Comparison of ENCODE assay signal across 29 mouse cellular contexts in the genomic region with DNA sequence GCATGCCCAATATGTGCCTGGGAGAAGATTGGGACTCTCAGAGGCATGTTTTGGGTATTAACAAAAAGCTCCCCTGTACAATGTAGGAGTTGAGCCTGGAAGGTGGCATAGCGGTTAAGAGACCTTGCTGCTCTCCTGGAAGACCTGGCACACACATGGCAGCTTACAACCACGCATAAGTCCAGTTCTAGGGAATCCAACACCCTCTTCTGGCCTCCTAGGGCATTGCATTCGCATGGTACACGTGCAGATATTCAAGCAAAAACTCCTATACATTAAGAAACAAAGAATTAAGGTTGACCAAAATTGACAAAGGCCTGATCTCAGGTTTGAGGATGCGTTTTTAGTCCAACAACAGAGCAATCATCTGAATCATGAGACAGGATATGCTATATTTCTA. TPM values are rescaled to one million over a fixed set of nuclear protein-coding genes. Genes with fewer than 3 reads are reported as not detected.
DNase-seq lines count a peak whose midpoint lies in the region; ATAC-seq and TF ChIP-seq lines count a peak whose summit lies in the region.
"Had no signal": no experiment of that assay in that cellular context is flagged by ENCODE, and none has a peak within 500 bp of the region (broad histone marks: within the 10 kb centered on the region; RNA-seq: fewer than 3 reads in every experiment).

No protein-coding gene starts in this region.

- TF ChIP-seq POLR2A in ES-Bruce4 (IDR thresholded peaks at IDR 0.05; ENCODE audit: insufficient read depth, low read length), result no peak

- H3K27ac ChIP-seq in liver, embryonic 14.5 days, result no peak overlapping the region
- no peak overlapping the region for H3K27ac ChIP-seq in liver, postnatal 0 days (ENCODE audit: low read depth)
- no peak overlapping the region for H3K27ac ChIP-seq in ES-Bruce4 (ENCODE audit: insufficient read depth, low read length)
- H3K27ac ChIP-seq: forebrain, embryonic 10.5 days; forebrain, embryonic 13.5 days; heart, embryonic 15.5 days; hindbrain, embryonic 14.5 days; hindbrain, postnatal 0 days had no signal

- WGBS in liver, embryonic 14.5 days (ENCODE audit: insufficient replicate concordance), result 44% methylated on average over 5 of the region's 5 CpGs
- WGBS in liver, postnatal 0 days (ENCODE audit: insufficient replicate concordance), result 61% methylated on average over 5 of the region's 5 CpGs

- no peak overlapping the region for H3K9ac ChIP-seq in liver, embryonic 14.5 days (replicated peaks)
- H3K9ac ChIP-seq in liver, postnatal 0 days (replicated peaks), result no peak overlapping the region
- H3K9ac ChIP-seq in ES-Bruce4 (ENCODE audit: low read depth, poor library complexity, severe bottlenecking), result no peak overlapping the region
- H3K9ac ChIP-seq: forebrain, embryonic 13.5 days; heart, embryonic 12.5 days; heart, embryonic 15.5 days; hindbrain, embryonic 14.5 days had no signal

- no peak overlapping the region for H3K4me3 ChIP-seq in liver, embryonic 14.5 days (ENCODE audit: insufficient read depth in 1 of 2, low read depth in 2 of 2, low read length in 2 of 2)
- H3K4me3 ChIP-seq in liver, postnatal 0 days (ENCODE audit: low read depth, low read length), result no peak overlapping the region
- H3K4me3 ChIP-seq in E14TG2a.4 (replicated peaks; ENCODE audit: low read length), result no peak overlapping the region
- H3K4me3 ChIP-seq in ES-Bruce4 (ENCODE audit: low read depth, low read length), result no peak overlapping the region
- H3K4me3 ChIP-seq: forebrain, embryonic 10.5 days; forebrain, embryonic 13.5 days; heart, embryonic 12.5 days; heart, embryonic 15.5 days had no signal

- H3K4me1 ChIP-seq in liver, embryonic 14.5 days (replicated peaks; ENCODE audit: control insufficient read depth in 2 of 2, insufficient read depth in 2 of 2, low read length in 1 of 2), result no peaks in the 10 kb centered on the region
- H3K4me1 ChIP-seq in liver, postnatal 0 days (ENCODE audit: insufficient read depth), result no peaks in the 10 kb centered on the region
- no peaks in the 10 kb centered on the region for H3K4me1 ChIP-seq in E14TG2a.4 (replicated peaks; ENCODE audit: low read depth, low read length)
- no peaks in the 10 kb centered on the region for H3K4me1 ChIP-seq in ES-Bruce4 (ENCODE audit: control insufficient read depth, insufficient read depth, low read length)
- H3K4me1 ChIP-seq: forebrain, embryonic 10.5 days; forebrain, embryonic 13.5 days; heart, embryonic 12.5 days; heart, embryonic 15.5 days had no signal

- H3K4me2 ChIP-seq in liver, embryonic 14.5 days (ENCODE audit: low read depth), result no peak overlapping the region
- H3K4me2 ChIP-seq in liver, postnatal 0 days (ENCODE audit: low read depth, low read length), result no peak overlapping the region
- H3K4me2 ChIP-seq: forebrain, embryonic 13.5 days; heart, embryonic 12.5 days; heart, embryonic 15.5 days; hindbrain, embryonic 14.5 days had no signal

- DNase-seq in liver, embryonic 14.5 days (ENCODE audit: low read depth in 3 of 3, low spot score in 3 of 3), result no peak
- DNase-seq in liver, postnatal 0 days, result no peak
- peak; percentile 55 for DNase-seq in R1 (ENCODE audit: low read depth, low spot score)
- no peak for DNase-seq in kidney, postnatal 14 days
- DNase-seq in urinary bladder, adult 18-20 months (ENCODE audit: low spot score in 2 of 2), result no peak
- DNase-seq: adrenal gland, adult 8-10 months; adrenal gland, postnatal 36 days; cerebellum, adult 18-20 months; cerebellum, adult 9-10 months; cerebellum, postnatal 14 days; gastrocnemius, postnatal 10 days; heart, adult 18-20 months; heart, postnatal 10 days; heart, postnatal 4 days had no signal

- TF ChIP-seq EP300 in liver, embryonic 14.5 days (IDR thresholded peaks at IDR 0.05; ENCODE audit: low read depth), result no peak
- no peak for TF ChIP-seq EP300 in liver, postnatal 0 days (IDR thresholded peaks at IDR 0.05; ENCODE audit: low read depth)
- TF ChIP-seq EP300 in ES-Bruce4 (IDR thresholded peaks at IDR 0.05; ENCODE audit: insufficient read depth, low read depth, low read length), result no peak

- no peaks in the 10 kb centered on the region for H3K9me3 ChIP-seq in liver, embryonic 14.5 days (ENCODE audit: control insufficient read depth, low read length)
- no peaks in the 10 kb centered on the region for H3K9me3 ChIP-seq in liver, postnatal 0 days (ENCODE audit: low read length)
- H3K9me3 ChIP-seq in E14TG2a.4 (ENCODE audit: low read length) (no peaks in the 10 kb centered on the region), ES-Bruce4 (replicated peaks; ENCODE audit: control insufficient read depth, insufficient read depth, low read length, poor library complexity, severe bottlenecking) (no peaks in the 10 kb centered on the region)
- H3K9me3 ChIP-seq: forebrain, embryonic 10.5 days; forebrain, embryonic 13.5 days; G1E; heart, embryonic 12.5 days; heart, embryonic 15.5 days had no signal

- peak; percentile 30 for TF ChIP-seq CTCF in liver, embryonic 14.5 days (IDR thresholded peaks at IDR 0.05; ENCODE audit: low read depth)
- TF ChIP-seq CTCF in liver, postnatal 0 days (IDR thresholded peaks at IDR 0.05; ENCODE audit: low read depth), result no peak
- TF ChIP-seq CTCF in E14TG2a.4 (conservative IDR thresholded peaks at IDR 0.05; ENCODE audit: low read length) (peak; percentile 59), ES-Bruce4 (IDR thresholded peaks at IDR 0.05; ENCODE audit: low read depth, low read length) (peak; percentile 3)

- no peak for ATAC-seq in liver, embryonic 14.5 days (ENCODE audit: insufficient read depth)
- ATAC-seq in liver, postnatal 0 days, result no peak
- ATAC-seq: activated CD4-positive, CD25-positive, alpha-beta regulatory T cell, adult 4 months; forebrain, embryonic 13.5 days; forebrain, embryonic 16.5 days; hindbrain, postnatal 0 days; inflammation-experienced regulatory T-cells, adult 6 months; intestine, embryonic 16.5 days; Patski had no signal

- H3K27me3 ChIP-seq in liver, embryonic 14.5 days (ENCODE audit: control insufficient read depth, insufficient read depth, low read length), result no peaks in the 10 kb centered on the region
- no peaks in the 10 kb centered on the region for H3K27me3 ChIP-seq in liver, postnatal 0 days (ENCODE audit: insufficient read depth, low read length)
- H3K27me3 ChIP-seq in E14TG2a.4 (ENCODE audit: insufficient read depth, low read length) (no peaks in the 10 kb centered on the region), ES-Bruce4 (ENCODE audit: control insufficient read depth, insufficient read depth, low read length, poor library complexity, severe bottlenecking) (no peaks in the 10 kb centered on the region)
- H3K27me3 ChIP-seq: forebrain, embryonic 13.5 days; heart, embryonic 12.5 days; heart, embryonic 15.5 days; Patski had no signal

- H3K36me3 ChIP-seq in liver, embryonic 14.5 days (replicated peaks; ENCODE audit: control insufficient read depth, insufficient read depth, low read depth), result no peaks in the 10 kb centered on the region
- no peaks in the 10 kb centered on the region for H3K36me3 ChIP-seq in liver, postnatal 0 days (replicated peaks; ENCODE audit: insufficient read depth, low read length)
- no peaks in the 10 kb centered on the region for H3K36me3 ChIP-seq in E14TG2a.4 (ENCODE audit: insufficient read depth, low read length)
- no peaks in the 10 kb centered on the region for H3K36me3 ChIP-seq in ES-Bruce4 (ENCODE audit: control insufficient read depth, insufficient read depth, low read length, poor library complexity, severe bottlenecking)
- H3K36me3 ChIP-seq: forebrain, embryonic 10.5 days; G1E; heart, embryonic 12.5 days; heart, embryonic 15.5 days had no signal

RNA-seq across cellular contexts. Expression of gene Hcrtr2, which starts 32.3 kb away (rescaled TPM):
- polyA plus RNA-seq in liver, embryonic 14.5 days (2012; rRNA removed), result 0.01 and 0.02 TPM in 2 replicates
- polyA plus RNA-seq in liver, embryonic 14.5 days (2014; fragmentation: Nextera tagmentation; extraction: Ambion mirVana), result not detected in 2 replicates
- 0.11 and 0.16 TPM in 2 replicates for polyA plus RNA-seq in liver, postnatal 0 days (2015; fragmentation: Nextera tagmentation; extraction: Ambion mirVana)
- polyA plus RNA-seq in ES-Bruce4 (2011; ENCODE audit: insufficient read depth, insufficient read length, low read depth, missing spikeins), result not detected in 2 replicates
- polyA plus RNA-seq: activated CD4-positive, CD25-positive, alpha-beta regulatory T cell, adult 4 months; C2C12; G1E; inflammation-experienced regulatory T-cells, adult 6 months; intestine, embryonic 16.5 days; Patski had no signal
